Mouse (Mus musculus) liver, embryonic 14.5 days (tissue): ENCODE measurements around the gene Cda.

Experiments
- CTCF ChIP-seq: IDR thresholded peaks from 2 replicates; pipeline ENCODE4 v1.5.1; 2016; ENCODE audit warnings: antibody characterized with exemption, low read depth, control low read depth
- EP300 ChIP-seq: IDR thresholded peaks from 2 replicates; pipeline ENCODE4 v1.6.1; 2016; ENCODE audit warnings: antibody characterized with exemption, low read depth

DNA sequence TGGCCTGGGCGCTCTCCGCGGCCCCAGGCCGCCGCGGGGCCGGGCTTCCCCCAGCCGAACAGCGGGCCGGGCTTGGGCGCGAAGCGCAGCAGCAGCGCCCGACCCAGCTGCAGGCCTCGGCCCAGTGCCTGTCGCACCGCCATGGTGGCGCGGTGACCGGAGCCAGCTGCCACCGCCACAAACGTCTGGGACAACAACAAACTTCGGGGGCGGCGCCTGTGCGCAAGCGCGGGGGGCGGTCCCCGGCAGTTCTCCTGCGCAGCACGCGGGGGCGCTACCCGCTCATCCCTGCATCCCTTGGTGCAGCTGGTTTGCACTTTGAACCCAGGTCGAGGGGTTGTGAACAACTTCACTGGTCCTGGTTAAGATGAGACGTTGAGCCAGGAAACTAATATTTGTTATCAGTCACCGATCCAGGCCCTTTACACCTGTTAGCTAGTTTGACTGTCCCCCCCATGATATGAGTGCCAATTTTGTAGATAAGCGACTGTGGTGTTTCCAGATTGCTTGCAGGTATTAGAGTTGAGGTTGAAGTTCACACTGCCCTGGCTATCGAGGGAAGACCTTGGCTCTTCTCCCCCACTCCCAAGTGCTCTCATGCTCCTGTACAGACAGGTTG, 41.6 kb downstream of the Cda start, which contains the start of gene Pink1:
- TF ChIP-seq CTCF (peak; percentile 92), EP300 (no peak)
